ENCODE assay signal across 8 mouse cellular contexts in the genomic region with DNA sequence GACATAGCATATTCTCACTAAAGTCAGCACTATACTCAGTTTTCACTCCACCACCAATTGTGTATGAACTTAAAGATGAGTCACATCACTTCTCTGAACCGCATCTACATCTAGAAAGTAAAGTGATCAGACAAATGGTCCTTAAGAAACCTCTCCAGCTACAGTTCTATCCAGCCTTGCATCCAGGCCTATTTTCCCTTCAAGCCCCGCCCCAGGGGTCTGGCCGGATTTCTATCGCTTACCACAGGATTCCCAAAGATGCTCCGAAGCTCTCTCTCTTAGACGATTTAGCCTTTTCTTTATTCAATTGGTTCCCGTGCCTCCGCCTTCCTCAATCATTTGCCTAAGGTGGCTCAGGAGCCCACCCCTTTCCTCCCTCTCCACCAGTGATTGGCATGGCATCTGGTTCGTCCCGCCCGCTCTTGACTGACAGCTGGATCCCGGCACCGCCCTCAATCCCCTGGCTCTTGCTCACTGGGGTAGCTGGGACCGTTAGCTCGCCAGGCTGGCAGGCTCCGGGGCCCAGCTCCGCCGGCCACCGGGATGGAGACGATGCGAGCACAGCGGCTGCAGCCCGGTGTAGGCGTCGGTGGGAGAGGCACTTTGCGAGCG. TPM values are rescaled to one million over a fixed set of nuclear protein-coding genes. Genes with fewer than 3 reads are reported as not detected.
DNase-seq lines count a peak whose midpoint lies in the region; ATAC-seq lines count a peak whose summit lies in the region.

Gene Lix1l, plus strand, starts transcription at position 511 of the 612 bp plus-strand sequence.

- intact Hi-C loops in gastrocnemius, postnatal 14 days (cut with DNase I; ENCODE audit: low total_unique reads): no loop called here
- intact Hi-C loops in left cerebral cortex, postnatal 14 days (cut with DNase I): loop anchor here (2.0 kb wide), 1 partner anchor 30 kb away; no protein-coding TSS in a partner anchor

- peak; percentile 96 to 98 for DNase-seq in adrenal gland, adult (ENCODE audit: inconsistent age in 2 of 2, low spot score in 1 of 2)
- DNase-seq in embryo, embryonic 10 days (ENCODE audit: low spot score): peak; percentile 98
- DNase-seq in gastrocnemius, postnatal 14 days: peak; percentile 95
- DNase-seq in induced T-regulatory cell, adult 2 months (ENCODE audit: low read depth): peak; percentile 92
- peak; percentile 93 to 95 for DNase-seq in left cerebral cortex, postnatal 14 days (ENCODE audit: low spot score in 2 of 2)
- peak; percentile 88 for DNase-seq in right cerebral cortex, postnatal 14 days
- peak; percentile 78 for DNase-seq in urinary bladder, postnatal 25 days (ENCODE audit: low spot score)

- peak; percentile 97 for ATAC-seq in megakaryocyte-erythroid progenitor cell, adult 5-6 weeks (replicated peaks; ENCODE audit: low FRiP score, low TSS enrichment, poor library complexity, severe bottlenecking)

RNA-seq across cellular contexts. Expression of gene Lix1l, which starts in this region (rescaled TPM):
- total RNA-seq in gastrocnemius, postnatal 14 days (2021): 10 to 100 TPM; 13.6 to 16.4 TPM
- 10 to 100 TPM; 22.1 to 24.8 TPM for total RNA-seq in left cerebral cortex, postnatal 14 days (2021)
- total RNA-seq in megakaryocyte-erythroid progenitor cell, adult 5-6 weeks (2014; fragmentation: Nextera tagmentation): 0.25 and 0.72 TPM in 2 replicates
- total RNA-seq in megakaryocyte-erythroid progenitor cell, adult 5-6 weeks (2017): 0.72 and 0.94 TPM in 2 replicates

Comparison
In these comparisons a context has a peak if more than half of its experiments do, and no peak if none do; other contexts are left out.
1. Peak in every context shown above with its lines: DNase-seq and ATAC-seq.
2. RNA of gene Lix1l (total RNA-seq): 22.1 to 24.8 TPM in left cerebral cortex, postnatal 14 days and 13.6 to 16.4 TPM in gastrocnemius, postnatal 14 days; 0.25 to 0.94 TPM in megakaryocyte-erythroid progenitor cell, adult 5-6 weeks; every median in the first group is over 4 times any median in the second.
3. Peak in ATAC-seq in megakaryocyte-erythroid progenitor cell, adult 5-6 weeks; RNA of the gene not detected or under 1 TPM.